Mouse (Mus musculus): ENCODE measurements around the gene Eef2k. TPM values are rescaled to one million over a fixed set of nuclear protein-coding genes. Genes with fewer than 3 reads are reported as not detected.
A peak's percentile ranks its signal among the peaks of the same experiment; 100 is the strongest.

The Eef2k gene
- polyA plus RNA-seq, 1 experiment = 9.3 TPM

DNA sequence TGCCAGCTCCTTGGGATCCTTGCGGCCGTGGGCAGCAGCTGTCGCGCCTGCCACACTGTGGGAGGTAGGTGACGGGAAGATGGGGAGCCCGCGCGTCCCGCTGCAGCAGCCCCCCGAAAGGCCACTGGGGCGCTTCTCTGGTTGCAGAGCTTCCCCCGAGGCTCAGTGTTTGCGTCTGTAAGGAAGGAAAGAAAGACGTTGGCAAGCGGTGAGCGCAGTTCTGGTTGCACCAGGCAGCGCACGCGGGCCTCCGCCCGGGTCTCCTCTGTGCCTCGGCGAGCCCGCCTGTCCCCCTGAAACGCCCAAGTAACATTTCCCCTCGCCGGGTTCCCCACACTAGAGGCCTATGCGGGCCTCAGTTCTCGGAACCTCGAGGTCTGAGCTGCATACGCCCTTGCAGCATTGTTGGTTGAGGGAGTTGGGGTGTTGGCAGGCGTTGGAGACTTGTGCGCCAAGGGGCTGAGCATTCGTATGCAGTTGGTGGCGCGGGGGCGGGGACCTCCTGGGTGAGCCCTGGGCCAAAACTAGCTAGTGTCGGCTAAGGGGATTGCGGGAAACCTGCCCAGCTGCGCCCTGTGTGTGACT, 498 bp downstream of the Eef2k start:
- H3K4me3 ChIP-seq (ENCODE audit: low read depth, low read length) = peak overlapping the region; percentile 79
- H3K36me3 ChIP-seq (ENCODE audit: control insufficient read depth, insufficient read depth, low read length, poor library complexity, severe bottlenecking) = no peaks in the 10 kb centered on the region
- no peaks in the 10 kb centered on the region for H3K27me3 ChIP-seq (ENCODE audit: control insufficient read depth, insufficient read depth, low read length, poor library complexity, severe bottlenecking)
- 0 out of 2 replicates have a peak overlapping the region, but pooled peaks have one; percentile 6 for H3K27ac ChIP-seq (ENCODE audit: insufficient read depth, low read length)
- H3K9ac ChIP-seq (ENCODE audit: low read depth, poor library complexity, severe bottlenecking) = peak overlapping the region; percentile 77
- TF ChIP-seq CTCF (IDR thresholded peaks at IDR 0.05; ENCODE audit: low read depth, low read length) = no peak
- TF ChIP-seq EP300 (IDR thresholded peaks at IDR 0.05; ENCODE audit: insufficient read depth, low read depth, low read length) = no peak
- no peak for TF ChIP-seq POLR2A (IDR thresholded peaks at IDR 0.05; ENCODE audit: insufficient read depth, low read length)
- H3K4me1 ChIP-seq (ENCODE audit: control insufficient read depth, insufficient read depth, low read length) = peaks cover 7% of the 10 kb centered on the region
- no peaks in the 10 kb centered on the region for H3K9me3 ChIP-seq (replicated peaks; ENCODE audit: control insufficient read depth, insufficient read depth, low read length, poor library complexity, severe bottlenecking)

GRCm38 (mm10) chr7:120843852-120844435, 1.3 kb downstream of the Eef2k start:
- Histone ChIP-seq H3K4me1 (ENCODE audit: control insufficient read depth, insufficient read depth, low read length) (peaks cover 7% of the 10 kb centered on the region), H3K27me3 (ENCODE audit: control insufficient read depth, insufficient read depth, low read length, poor library complexity, severe bottlenecking) (no peaks in the 10 kb centered on the region), H3K27ac (ENCODE audit: insufficient read depth, low read length) (no peak overlapping the region), H3K36me3 (ENCODE audit: control insufficient read depth, insufficient read depth, low read length, poor library complexity, severe bottlenecking) (no peaks in the 10 kb centered on the region), H3K4me3 (ENCODE audit: low read depth, low read length) (peak overlapping the region; percentile 79), H3K9ac (ENCODE audit: low read depth, poor library complexity, severe bottlenecking) (peak overlapping the region; percentile 77), H3K9me3 (replicated peaks; ENCODE audit: control insufficient read depth, insufficient read depth, low read length, poor library complexity, severe bottlenecking) (no peaks in the 10 kb centered on the region)
- TF ChIP-seq POLR2A (IDR thresholded peaks at IDR 0.05; ENCODE audit: insufficient read depth, low read length) (no peak), EP300 (IDR thresholded peaks at IDR 0.05; ENCODE audit: insufficient read depth, low read depth, low read length) (no peak), CTCF (IDR thresholded peaks at IDR 0.05; ENCODE audit: low read depth, low read length) (no peak)

DNA sequence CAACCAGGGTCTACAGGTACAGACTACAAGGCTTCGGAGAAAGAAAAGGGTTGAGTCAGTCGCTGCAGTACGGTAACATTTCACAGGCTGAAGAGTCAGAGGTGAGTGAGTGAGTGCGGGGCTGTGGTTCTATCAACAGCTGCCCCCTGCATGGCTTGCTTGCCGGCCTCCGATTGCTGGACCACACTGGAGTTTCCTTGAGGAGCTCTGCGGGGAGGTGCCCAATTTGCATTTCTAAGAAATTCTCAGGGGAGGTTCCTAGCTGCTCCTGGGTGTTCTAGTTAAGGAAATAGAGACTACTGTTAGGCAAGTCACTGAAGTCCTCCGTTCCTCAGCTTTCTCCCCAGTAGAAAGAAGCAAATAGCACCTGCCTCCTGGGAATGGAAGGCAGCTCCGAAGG, 2.1 kb downstream of the Eef2k start:
- Histone ChIP-seq H3K36me3 (ENCODE audit: control insufficient read depth, insufficient read depth, low read length, poor library complexity, severe bottlenecking) (no peaks in the 10 kb centered on the region), H3K9me3 (replicated peaks; ENCODE audit: control insufficient read depth, insufficient read depth, low read length, poor library complexity, severe bottlenecking) (no peaks in the 10 kb centered on the region), H3K27ac (ENCODE audit: insufficient read depth, low read length) (no peak overlapping the region), H3K4me1 (ENCODE audit: control insufficient read depth, insufficient read depth, low read length) (peaks cover 7% of the 10 kb centered on the region), H3K27me3 (ENCODE audit: control insufficient read depth, insufficient read depth, low read length, poor library complexity, severe bottlenecking) (no peaks in the 10 kb centered on the region), H3K9ac (ENCODE audit: low read depth, poor library complexity, severe bottlenecking) (no peak overlapping the region), H3K4me3 (ENCODE audit: low read depth, low read length) (peak overlapping the region; percentile 79)
- TF ChIP-seq POLR2A (IDR thresholded peaks at IDR 0.05; ENCODE audit: insufficient read depth, low read length) (no peak), EP300 (IDR thresholded peaks at IDR 0.05; ENCODE audit: insufficient read depth, low read depth, low read length) (peak; percentile 79; the same call in 1 of the 2 replicates)

- Histone ChIP-seq H3K9ac (ENCODE audit: low read depth, poor library complexity, severe bottlenecking) (no peak overlapping the region), H3K4me1 (ENCODE audit: control insufficient read depth, insufficient read depth, low read length) (peaks cover 7% of the 10 kb centered on the region), H3K4me3 (ENCODE audit: low read depth, low read length) (no peak overlapping the region), H3K9me3 (replicated peaks; ENCODE audit: control insufficient read depth, insufficient read depth, low read length, poor library complexity, severe bottlenecking) (no peaks in the 10 kb centered on the region), H3K27me3 (ENCODE audit: control insufficient read depth, insufficient read depth, low read length, poor library complexity, severe bottlenecking) (no peaks in the 10 kb centered on the region), H3K27ac (ENCODE audit: insufficient read depth, low read length) (no peak overlapping the region), H3K36me3 (ENCODE audit: control insufficient read depth, insufficient read depth, low read length, poor library complexity, severe bottlenecking) (no peaks in the 10 kb centered on the region)
- TF ChIP-seq EP300 (IDR thresholded peaks at IDR 0.05; ENCODE audit: insufficient read depth, low read depth, low read length) (no peak), CTCF (IDR thresholded peaks at IDR 0.05; ENCODE audit: low read depth, low read length) (no peak)
Measured at GRCm38 (mm10) chr7:120848831-120849512, 6.3 kb downstream of the Eef2k start.

DNA sequence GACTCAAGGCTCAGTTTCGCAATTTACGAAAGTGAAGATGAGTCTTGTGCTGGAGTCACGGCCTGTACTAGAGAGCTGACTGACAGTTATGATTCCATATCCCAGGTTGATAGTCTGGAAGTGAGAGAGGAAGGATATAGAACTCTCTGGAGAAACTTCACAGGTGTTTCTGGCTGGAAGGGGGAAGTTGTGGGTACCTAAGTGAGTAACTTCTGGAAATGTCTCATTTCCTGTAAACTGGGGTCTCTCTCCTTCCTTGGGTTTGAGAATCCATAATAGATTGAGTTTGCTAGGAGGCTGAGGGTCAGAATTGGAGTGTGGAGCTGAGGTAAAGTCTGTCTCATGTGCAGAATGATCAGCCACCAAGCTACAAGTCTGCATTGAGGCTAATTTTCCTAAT, 7.5 kb downstream of the Eef2k start:
- TF ChIP-seq EP300 (IDR thresholded peaks at IDR 0.05; ENCODE audit: insufficient read depth, low read depth, low read length) (no peak), POLR2A (IDR thresholded peaks at IDR 0.05; ENCODE audit: insufficient read depth, low read length) (no peak), CTCF (IDR thresholded peaks at IDR 0.05; ENCODE audit: low read depth, low read length) (no peak)
- no peaks in the 10 kb centered on the region for H3K36me3 ChIP-seq (ENCODE audit: control insufficient read depth, insufficient read depth, low read length, poor library complexity, severe bottlenecking)
- H3K27me3 ChIP-seq (ENCODE audit: control insufficient read depth, insufficient read depth, low read length, poor library complexity, severe bottlenecking) = no peaks in the 10 kb centered on the region
- no peak overlapping the region for H3K4me3 ChIP-seq (ENCODE audit: low read depth, low read length)
- peaks cover 5% of the 10 kb centered on the region for H3K4me1 ChIP-seq (ENCODE audit: control insufficient read depth, insufficient read depth, low read length)
- no peaks in the 10 kb centered on the region for H3K9me3 ChIP-seq (replicated peaks; ENCODE audit: control insufficient read depth, insufficient read depth, low read length, poor library complexity, severe bottlenecking)
- no peak overlapping the region for H3K27ac ChIP-seq (ENCODE audit: insufficient read depth, low read length)
- no peak overlapping the region for H3K9ac ChIP-seq (ENCODE audit: low read depth, poor library complexity, severe bottlenecking)

DNA sequence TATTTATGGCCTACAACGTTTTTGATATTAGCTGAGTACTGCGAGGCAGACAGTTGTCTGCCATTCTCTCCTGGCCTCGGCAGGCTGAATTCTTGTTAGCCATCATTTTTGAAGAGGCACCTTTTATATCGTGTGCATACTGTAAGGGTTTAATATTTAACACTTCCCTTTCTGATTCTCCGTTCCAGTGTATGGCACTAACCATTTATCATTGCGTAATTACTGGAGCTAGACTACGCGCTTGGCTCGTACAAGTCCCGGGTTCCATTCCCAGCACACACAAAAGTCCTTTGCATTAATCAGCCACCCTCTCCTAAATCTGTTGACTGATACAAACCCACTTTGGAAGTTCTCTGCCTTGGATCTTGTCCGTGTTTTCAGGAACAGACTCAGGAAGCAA, 17.2 kb downstream of the Eef2k start:
- no peaks in the 10 kb centered on the region for H3K9me3 ChIP-seq (replicated peaks; ENCODE audit: control insufficient read depth, insufficient read depth, low read length, poor library complexity, severe bottlenecking)
- H3K27me3 ChIP-seq (ENCODE audit: control insufficient read depth, insufficient read depth, low read length, poor library complexity, severe bottlenecking) = no peaks in the 10 kb centered on the region
- TF ChIP-seq EP300 (IDR thresholded peaks at IDR 0.05; ENCODE audit: insufficient read depth, low read depth, low read length) (no peak), POLR2A (IDR thresholded peaks at IDR 0.05; ENCODE audit: insufficient read depth, low read length) (no peak), CTCF (IDR thresholded peaks at IDR 0.05; ENCODE audit: low read depth, low read length) (no peak)
- no peak overlapping the region for H3K27ac ChIP-seq (ENCODE audit: insufficient read depth, low read length)
- no peak overlapping the region for H3K4me3 ChIP-seq (ENCODE audit: low read depth, low read length)
- no peaks in the 10 kb centered on the region for H3K36me3 ChIP-seq (ENCODE audit: control insufficient read depth, insufficient read depth, low read length, poor library complexity, severe bottlenecking)
- H3K9ac ChIP-seq (ENCODE audit: low read depth, poor library complexity, severe bottlenecking) = no peak overlapping the region
- H3K4me1 ChIP-seq (ENCODE audit: control insufficient read depth, insufficient read depth, low read length) = peaks cover 2% of the 10 kb centered on the region
